Mouse (Mus musculus): ENCODE data around the gene Cited4.

DNA sequence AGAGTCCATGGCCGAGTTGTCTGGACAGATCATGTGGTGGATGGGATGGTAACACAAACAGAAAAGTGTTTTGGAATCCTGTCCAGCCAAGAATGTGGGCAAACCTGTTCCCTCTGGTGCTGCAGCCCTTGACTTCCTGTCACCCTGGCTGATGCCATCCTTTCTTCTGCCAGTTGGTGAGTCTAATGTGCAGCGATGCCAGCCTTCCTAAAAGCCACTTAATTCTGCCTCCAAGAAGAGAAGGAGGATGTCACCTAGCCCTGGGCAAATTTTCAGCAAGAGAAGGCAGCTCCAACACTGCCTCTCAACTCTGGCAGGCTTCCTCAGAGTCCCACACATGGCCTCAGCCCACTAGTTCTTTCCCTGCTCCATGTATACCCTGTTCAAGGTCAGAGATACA is 31.0 kb upstream of the Cited4 start:
- no peak for TF ChIP-seq GATA1 (IDR thresholded peaks at IDR 0.05; ENCODE audit: borderline replicate concordance, low read length)
- no peak for TF ChIP-seq FLI1 (IDR thresholded peaks at IDR 0.05; ENCODE audit: low read length)

All from megakaryocyte, embryonic 14.5 days (primary cell).